13 mouse cellular contexts compared by ENCODE assay signal in genomic region chr16:9940716-9941115, GRCm38 (mm10). TPM values are rescaled to one million over a fixed set of nuclear protein-coding genes. Genes with fewer than 3 reads are reported as not detected.
"Had no signal": no experiment of that assay in that cellular context is flagged by ENCODE, and none has a peak within 500 bp of the region (broad histone marks: within the 10 kb centered on the region; RNA-seq: fewer than 3 reads in every experiment).

No protein-coding gene starts in this region.

- DNase-seq: kidney, postnatal 25 days; layer of hippocampus, postnatal 36 days; left cerebral cortex, postnatal 4 days; lung, adult 18-20 months; lung, postnatal 10 days; lung, postnatal 4 days; midbrain, embryonic 14.5 days; right cerebral cortex, adult 18-20 months; right cerebral cortex, postnatal 14 days; right cerebral cortex, postnatal 4 days; thymus, postnatal 25 days had no signal

RNA-seq across cellular contexts. Expression of gene Grin2a, which starts 54.6 kb away (rescaled TPM):
- total RNA-seq: megakaryocyte progenitor cell, adult 5-6 weeks; megakaryocyte-erythroid progenitor cell, adult 5-6 weeks had no signal
